Mouse (Mus musculus) lung, adult 2 months (tissue): ENCODE measurements at regions not wholly inside any gene's neighbourhood (a gene's known extent, or its start where the extent isn't known, plus 50 kb on each side); places are given as distances from the start of the nearest gene placed in this dataset.
"Not testable (repeated sequence)": the region's sequence is repeated elsewhere in the genome, so short reads cannot be mapped to it uniquely, and the experiment has no call there.

Source experiments
- DNase-seq: peaks from one replicate; pipeline ENCODE4 v3.0.0; 2022
- H3K4me1 ChIP-seq: fragments of 200-500 bp; 2 replicates; pipeline ENCODE4 v1.6.1; 2011; ENCODE audit warnings: low read length; ENCODE audit not compliant: control insufficient read depth, insufficient read depth
- H3K4me3 ChIP-seq: fragments of 200-500 bp; replicated peaks from 2 replicates; pipeline ENCODE3; 2011; ENCODE audit warnings: low read depth, mild to moderate bottlenecking, control low read depth, low read length; ENCODE audit errors: extremely low read depth
- CTCF ChIP-seq: fragments of 200-500 bp; IDR thresholded peaks from 2 replicates; pipeline ENCODE4 v1.5.1; 2011; ENCODE audit warnings: mild to moderate bottlenecking, low read length, control low read depth; ENCODE audit not compliant: insufficient read depth
- POLR2A ChIP-seq: fragments of 200-500 bp; IDR thresholded peaks from 2 replicates; pipeline ENCODE4 v1.6.1; 2011; ENCODE audit warnings: low read depth, mild to moderate bottlenecking, control low read depth, low read length, borderline replicate concordance; ENCODE audit errors: extremely low read depth
- WGBS: fragments of 180-500 bp; shearing (Covaris S2); methylation state at CpG from one replicate; pipeline ENCODE4 v1.1.7; 2018; 5-methylcytosine and 5-hydroxymethylcytosine counted together

DNA sequence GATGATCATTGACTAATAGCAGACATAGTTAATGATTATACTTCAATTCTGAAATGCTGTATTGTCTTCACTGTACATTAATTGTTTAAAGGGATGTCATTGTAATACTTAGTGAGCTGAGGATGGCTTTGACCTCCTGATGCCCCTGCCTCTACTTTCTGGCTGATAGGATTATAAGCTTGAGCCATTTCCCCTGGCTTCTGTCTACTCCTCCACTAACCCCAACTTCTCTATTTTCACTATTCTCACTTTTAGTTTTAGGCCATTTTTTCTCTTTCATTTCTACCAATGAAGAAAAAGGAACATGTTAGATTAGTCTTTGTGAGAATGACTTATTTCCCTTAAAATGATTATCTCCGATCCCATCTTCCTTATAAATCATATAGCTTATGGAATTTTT, 190.9 kb downstream of the Stard3nl start:
- DNase-seq = no peak
- no peaks in the 10 kb centered on the region for H3K4me1 ChIP-seq
- no peak for TF ChIP-seq POLR2A
- no peak for TF ChIP-seq CTCF
- H3K4me3 ChIP-seq = no peak overlapping the region
- WGBS = 83% methylated on average over 1 of the region's 1 CpGs

DNA sequence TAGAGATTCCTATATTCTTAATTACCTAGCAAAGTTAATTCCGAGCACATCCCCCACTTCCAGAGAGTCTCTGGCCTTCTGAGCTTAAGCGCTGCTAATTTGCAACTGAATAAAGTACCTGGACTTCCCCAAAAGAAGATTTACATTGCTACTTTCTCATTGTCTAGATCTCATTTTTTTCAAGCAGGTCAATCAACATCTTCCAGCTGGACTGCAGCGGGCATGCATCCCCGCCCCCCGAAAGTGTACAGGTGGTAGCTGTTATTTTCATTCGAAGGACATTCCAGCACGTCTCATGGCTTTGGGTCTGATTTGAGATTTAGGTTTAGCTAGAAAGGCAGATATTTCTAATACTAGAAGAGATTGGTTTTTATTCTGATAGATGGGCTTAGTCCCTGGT, 193.3 kb downstream of the Stard3nl start:
- not testable (repeated sequence) for DNase-seq, H3K4me3 ChIP-seq, H3K4me1 ChIP-seq
- 87% methylated on average over 7 of the region's 7 CpGs for WGBS
